Mouse (Mus musculus) kidney, embryonic 16.5 days (tissue): ENCODE data around the gene Gm47969. TPM values are rescaled to one million over a fixed set of nuclear protein-coding genes. Genes with fewer than 3 reads are reported as not detected.

Source experiments
- ATAC-seq: fragments of 200-750 bp; cut with Nextera tagmentation; 2 replicates; pipeline ENCODE4 v1.8.0; 2017; ENCODE audit warnings: moderate TSS enrichment; ENCODE audit not compliant: low FRiP score, low TSS enrichment
- H3K27ac ChIP-seq: fragments of 300-500 bp; sonication (generic); 2 replicates; pipeline ENCODE4 v1.5.1; 2014; ENCODE audit warnings: low read length
- H3K27me3 ChIP-seq: fragments of 300-500 bp; sonication (generic); 2 replicates; pipeline ENCODE4 v1.6.1; 2014; ENCODE audit warnings: low read length, control low read depth, mixed read lengths; ENCODE audit not compliant: insufficient read depth
- H3K36me3 ChIP-seq: fragments of 300-500 bp; sonication (generic); 2 replicates; pipeline ENCODE4 v1.6.1; 2014; ENCODE audit warnings: low read length, control low read depth, mixed read lengths; ENCODE audit not compliant: insufficient read depth
- H3K4me1 ChIP-seq: fragments of 300-500 bp; sonication (generic); 2 replicates; pipeline ENCODE4 v1.6.1; 2014; ENCODE audit warnings: low read length, control low read depth, mixed read lengths; ENCODE audit not compliant: insufficient read depth
- H3K4me2 ChIP-seq: fragments of 300-500 bp; sonication (generic); replicated peaks from 2 replicates; pipeline ENCODE4 v1.6.1; 2014; ENCODE audit warnings: low read depth, low read length
- H3K4me3 ChIP-seq: fragments of 300-500 bp; sonication (generic); 2 replicates; pipeline ENCODE4 v1.5.1; 2014; ENCODE audit warnings: mild to moderate bottlenecking, low read length
- H3K9ac ChIP-seq: fragments of 300-500 bp; sonication (generic); replicated peaks from 2 replicates; pipeline ENCODE4 v1.6.1; 2014; ENCODE audit warnings: low read length
- H3K9me3 ChIP-seq: fragments of 300-500 bp; sonication (generic); 2 replicates; pipeline ENCODE4 v1.6.1; 2016; ENCODE audit warnings: low read length, control low read depth
- WGBS: fragments of 180-500 bp; shearing (Covaris S2); extraction: QIAGEN DNeasy Blood & Tissue Kit; methylation state at CpG from one replicate; pipeline ENCODE4 v1.1.7; 2014; 5-methylcytosine and 5-hydroxymethylcytosine counted together
- polyA plus RNA-seq: library from polyadenylated mRNA; unstranded; fragments of >200 nt; fragmentation: Nextera tagmentation; extraction: Ambion mirVana; gene quantifications from 2 replicates; pipeline ENCODE4 v1.2.1, GENCODE M21; 2015

Gm47969 gene
- polyA plus RNA-seq, 1 experiment from 2014 or later: not detected

DNA sequence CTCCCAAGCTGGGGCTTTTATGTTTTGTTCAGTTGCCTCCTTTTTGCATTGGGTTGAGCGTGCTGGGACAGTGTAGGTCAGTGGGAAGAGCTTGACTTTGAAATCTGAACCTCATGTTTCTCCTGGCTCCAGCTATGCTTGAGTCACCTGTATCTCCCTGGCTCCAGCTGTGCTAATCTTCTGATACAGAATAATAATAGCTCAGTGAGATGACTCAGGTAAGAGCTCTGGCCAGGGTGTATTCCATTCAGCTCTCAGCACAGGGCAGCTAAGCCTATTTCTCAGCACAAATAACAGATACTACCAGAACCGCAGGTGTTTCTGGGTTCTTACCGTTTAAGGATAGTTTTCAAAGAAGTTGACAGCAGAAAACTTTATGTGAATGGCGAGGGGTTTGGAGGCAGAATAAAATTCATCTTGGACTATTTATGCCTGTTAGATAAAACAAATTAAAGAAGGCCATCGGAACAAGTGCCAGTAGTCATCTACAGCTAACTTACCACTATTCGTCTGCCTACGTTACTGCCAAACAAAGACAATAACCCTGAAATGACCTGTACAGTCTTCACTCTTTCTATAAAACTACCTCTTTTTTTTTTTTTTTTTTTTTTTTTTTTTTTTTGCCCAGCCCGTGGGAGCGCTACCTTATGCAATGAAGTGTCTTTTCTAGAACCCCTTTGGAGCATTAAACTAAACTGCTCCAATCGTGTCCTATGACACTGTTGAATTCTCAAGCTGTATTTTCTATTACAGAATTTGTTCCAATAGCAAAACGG is 7.7 kb upstream of the Gm47969 start:
- H3K27me3 ChIP-seq: no peaks in the 10 kb centered on the region
- peak overlapping the region; percentile 76; the same call in 1 of the 2 replicates for H3K4me2 ChIP-seq
- no peak for ATAC-seq
- H3K9me3 ChIP-seq: no peaks in the 10 kb centered on the region
- WGBS: 72% methylated on average over 11 of the region's 11 CpGs
- H3K4me3 ChIP-seq: no peak overlapping the region
- H3K27ac ChIP-seq: no peak overlapping the region
- peaks cover 7% of the 10 kb centered on the region; the same call in 1 of the 2 replicates for H3K4me1 ChIP-seq
- no peaks in the 10 kb centered on the region for H3K36me3 ChIP-seq
- no peak overlapping the region for H3K9ac ChIP-seq

DNA sequence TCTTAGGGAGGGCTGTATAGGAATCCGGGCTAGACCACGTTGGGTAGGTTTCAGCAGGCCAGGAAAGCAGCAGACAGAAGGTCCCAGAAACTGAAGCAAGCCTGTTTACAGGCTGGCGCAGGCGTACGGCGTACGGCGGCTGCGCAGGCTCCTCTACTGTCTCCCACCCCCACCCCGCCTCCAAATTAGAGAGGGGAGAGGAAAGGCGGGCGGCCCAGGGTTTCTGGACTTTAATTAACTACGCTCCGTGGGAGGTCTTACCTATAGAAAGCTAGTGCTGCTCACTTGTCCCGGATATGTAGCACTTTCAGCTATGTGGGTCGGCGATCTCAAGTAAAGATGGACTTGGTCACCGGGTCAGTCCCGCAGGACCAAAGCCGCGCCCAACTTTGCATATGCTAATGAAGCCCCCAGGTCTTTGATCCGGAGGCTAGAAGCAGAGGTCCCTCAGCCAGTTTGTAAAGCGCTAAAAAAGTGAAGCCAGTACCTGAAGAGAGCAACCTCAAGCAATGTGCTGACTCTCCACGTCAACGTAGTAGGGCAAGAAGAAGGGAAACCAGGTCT is 6.5 kb upstream of the Gm47969 start, which contains the start of gene Slc19a3:
Gene Slc19a3, minus strand, starts transcription at position 340 of the 564 bp plus-strand sequence.
- H3K4me3 ChIP-seq: peak within 1 kb of the TSS; percentile 64
- H3K9ac ChIP-seq: peak within 1 kb of the TSS; percentile 71
- peaks cover 7% of the 10 kb centered on the region; the same call in 1 of the 2 replicates for H3K4me1 ChIP-seq
- peak within 1 kb of the TSS; percentile 76 for H3K4me2 ChIP-seq
- WGBS: under 1% methylated on average over 25 of the region's 25 CpGs
- peak within 1 kb of the TSS; percentile 36 for H3K27ac ChIP-seq
- no peaks in the 10 kb centered on the region for H3K36me3 ChIP-seq
- ATAC-seq: peak; percentile 96
- H3K9me3 ChIP-seq: no peaks in the 10 kb centered on the region
- H3K27me3 ChIP-seq: no peaks in the 10 kb centered on the region

DNA sequence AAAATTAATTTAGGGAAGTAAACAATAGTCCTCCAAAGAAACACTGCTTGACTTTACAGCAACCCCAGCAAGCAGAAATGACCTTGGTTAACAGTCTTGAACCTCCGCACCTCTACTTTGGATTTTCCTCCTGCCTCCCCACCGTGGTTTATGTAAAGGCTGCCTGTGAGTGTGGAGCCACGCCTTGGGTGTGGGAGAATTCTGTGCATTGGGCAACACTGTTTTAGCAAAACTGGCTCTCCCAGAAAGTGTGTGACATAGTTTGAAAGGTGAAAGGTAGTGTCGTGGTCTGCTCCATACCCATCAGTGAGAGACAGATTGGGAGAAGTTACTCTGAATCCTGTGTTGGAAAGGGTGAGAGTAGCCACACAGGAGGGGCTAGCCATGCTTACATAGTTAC is 5.7 kb upstream of the Gm47969 start:
- Histone ChIP-seq H3K27me3 (no peaks in the 10 kb centered on the region), H3K27ac (no peak overlapping the region), H3K4me3 (no peak overlapping the region), H3K4me1 (peaks cover 7% of the 10 kb centered on the region; the same call in 1 of the 2 replicates), H3K4me2 (no peak overlapping the region), H3K9ac (no peak overlapping the region), H3K36me3 (no peaks in the 10 kb centered on the region), H3K9me3 (no peaks in the 10 kb centered on the region)
- WGBS: 80% methylated on average over 4 of the region's 4 CpGs
- no peak for ATAC-seq

DNA sequence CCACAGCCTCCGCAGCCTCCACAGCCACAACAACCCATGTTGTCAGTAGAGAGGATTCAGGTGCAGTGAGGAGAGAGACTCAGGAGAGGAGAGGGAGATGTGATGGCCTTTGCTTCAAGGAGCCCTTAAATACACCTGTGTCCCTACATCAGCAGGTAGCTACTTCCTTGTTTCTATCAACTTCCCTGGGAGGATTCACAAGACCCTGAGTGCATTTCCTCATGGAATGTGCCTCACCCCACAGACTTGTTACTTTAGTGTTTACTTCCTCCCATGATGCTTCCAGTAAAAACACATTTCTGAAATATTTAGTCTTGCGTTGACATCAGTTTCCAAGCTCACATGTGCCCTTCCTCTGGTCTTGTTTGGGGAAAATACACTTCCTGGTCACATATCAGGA is 2.4 kb upstream of the Gm47969 start, which contains the start of gene Krtap28-10:
Gene Krtap28-10, minus strand, starts transcription at position 101 of the 400 bp plus-strand sequence.
- 98% methylated on average over 2 of the region's 2 CpGs for WGBS
- Histone ChIP-seq H3K4me1 (peaks cover 7% of the 10 kb centered on the region; the same call in 1 of the 2 replicates), H3K9me3 (no peaks in the 10 kb centered on the region), H3K27me3 (no peaks in the 10 kb centered on the region), H3K4me3 (no peak within 1 kb of the TSS), H3K9ac (no peak within 1 kb of the TSS), H3K4me2 (no peak within 1 kb of the TSS), H3K36me3 (no peaks in the 10 kb centered on the region), H3K27ac (no peak within 1 kb of the TSS)
- no peak for ATAC-seq

DNA sequence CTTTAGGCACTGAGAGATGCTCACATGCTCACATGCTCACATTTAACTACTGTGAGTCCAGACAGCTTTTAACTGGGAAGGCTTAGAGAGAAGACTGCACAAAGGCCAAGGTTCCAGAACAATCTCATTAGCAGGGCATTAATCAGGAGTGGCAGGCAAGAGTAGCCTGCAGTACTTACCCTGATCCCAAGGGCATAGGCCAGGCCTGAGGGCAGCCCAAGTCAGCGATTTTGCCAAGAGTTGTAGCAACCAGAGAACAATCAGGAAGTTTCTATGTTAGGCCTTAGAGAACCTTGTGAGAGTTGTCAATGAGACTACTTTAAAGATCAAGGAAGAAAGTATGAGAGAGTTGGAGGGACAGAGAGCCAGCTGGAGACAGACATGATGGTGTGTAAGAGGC is 13.7 kb downstream of the Gm47969 start:
- H3K4me1 ChIP-seq: no peaks in the 10 kb centered on the region
- H3K27me3 ChIP-seq: no peaks in the 10 kb centered on the region
- 29% methylated on average over 1 of the region's 1 CpGs for WGBS
- no peak for ATAC-seq
- H3K36me3 ChIP-seq: no peaks in the 10 kb centered on the region
- H3K9ac ChIP-seq: no peak overlapping the region
- no peak overlapping the region for H3K4me3 ChIP-seq
- H3K4me2 ChIP-seq: no peak overlapping the region
- no peaks in the 10 kb centered on the region for H3K9me3 ChIP-seq
- H3K27ac ChIP-seq: no peak overlapping the region

DNA sequence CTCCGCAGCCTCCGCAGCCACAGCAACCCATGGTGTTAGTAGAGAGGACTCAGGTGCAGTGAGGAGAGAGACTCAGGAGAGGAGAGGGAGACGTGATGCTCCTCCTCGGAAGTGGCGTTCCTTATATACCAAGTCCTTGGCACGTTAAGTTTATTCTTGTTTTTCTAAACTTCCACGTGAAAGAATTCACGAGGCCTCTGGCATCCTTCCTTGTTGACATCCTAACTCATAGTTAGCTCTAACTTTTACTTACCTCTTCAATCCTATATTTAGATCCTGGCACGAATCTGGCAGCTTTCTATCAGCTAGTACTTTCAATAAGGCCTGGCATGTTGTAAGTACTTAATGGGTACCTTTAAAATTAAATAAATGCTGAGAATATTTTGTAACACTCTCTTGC is 14.5 kb downstream of the Gm47969 start, which contains the start of gene A030005K14Rik:
Gene A030005K14Rik, minus strand, starts transcription at position 101 of the 400 bp plus-strand sequence.
- no peak within 1 kb of the TSS for H3K4me3 ChIP-seq
- no peaks in the 10 kb centered on the region for H3K36me3 ChIP-seq
- 89% methylated on average over 9 of the region's 9 CpGs for WGBS
- H3K27me3 ChIP-seq: no peaks in the 10 kb centered on the region
- no peak within 1 kb of the TSS for H3K27ac ChIP-seq
- no peak within 1 kb of the TSS for H3K9ac ChIP-seq
- H3K9me3 ChIP-seq: no peaks in the 10 kb centered on the region
- no peak for ATAC-seq
- no peaks in the 10 kb centered on the region for H3K4me1 ChIP-seq
- no peak within 1 kb of the TSS for H3K4me2 ChIP-seq

DNA sequence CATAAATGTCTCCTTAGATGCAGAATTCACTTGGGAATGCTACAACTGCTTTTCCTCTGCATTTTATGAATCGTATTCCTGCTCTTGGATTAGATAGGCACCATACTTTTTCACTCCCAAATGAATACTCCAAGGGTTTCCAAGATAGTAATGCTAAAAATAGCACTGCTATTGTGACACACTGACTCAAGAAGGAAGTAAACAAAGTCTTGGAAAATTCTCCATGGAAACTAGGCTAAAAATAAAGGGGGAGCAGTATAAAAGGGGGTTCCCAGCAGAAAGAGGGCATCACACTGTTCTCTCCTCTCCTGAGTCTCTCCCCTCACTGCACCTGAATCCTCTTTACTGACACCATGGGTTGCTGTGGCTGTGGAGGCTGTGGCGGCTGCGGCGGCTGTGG is 15.9 kb downstream of the Gm47969 start, which contains the start of gene Krtap28-13:
Gene Krtap28-13, plus strand, starts transcription at position 288 of the 400 bp plus-strand sequence.
- no peaks in the 10 kb centered on the region for H3K9me3 ChIP-seq
- H3K9ac ChIP-seq: no peak within 1 kb of the TSS
- WGBS: 89% methylated on average over 4 of the region's 4 CpGs
- no peaks in the 10 kb centered on the region for H3K36me3 ChIP-seq
- no peak within 1 kb of the TSS for H3K4me3 ChIP-seq
- H3K4me1 ChIP-seq: no peaks in the 10 kb centered on the region
- H3K27me3 ChIP-seq: no peaks in the 10 kb centered on the region
- ATAC-seq: no peak
- no peak within 1 kb of the TSS for H3K4me2 ChIP-seq
- H3K27ac ChIP-seq: no peak within 1 kb of the TSS

DNA sequence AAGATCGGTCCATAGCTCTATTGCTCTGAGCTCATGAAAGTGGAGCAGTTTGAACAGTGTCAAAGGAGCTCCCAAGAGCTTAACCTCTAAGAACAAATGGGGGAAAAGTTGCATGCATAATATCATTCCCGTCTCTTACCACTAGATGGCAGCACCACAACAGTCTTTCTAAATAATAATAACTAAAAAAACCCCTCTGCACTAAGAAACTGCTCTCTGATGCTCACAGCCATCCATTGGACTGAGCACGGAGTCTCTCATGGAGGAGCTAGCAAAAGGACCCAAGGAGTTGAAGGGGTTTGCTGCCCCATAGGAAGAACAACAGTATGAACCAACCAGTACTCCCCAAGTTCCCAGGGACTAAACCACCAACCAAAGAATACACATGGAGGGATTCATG is 20.1 kb downstream of the Gm47969 start:
- Histone ChIP-seq H3K9me3 (no peaks in the 10 kb centered on the region), H3K4me1 (no peaks in the 10 kb centered on the region), H3K4me3 (no peak overlapping the region), H3K36me3 (no peaks in the 10 kb centered on the region), H3K27me3 (no peaks in the 10 kb centered on the region), H3K9ac (no peak overlapping the region), H3K4me2 (no peak overlapping the region), H3K27ac (no peak overlapping the region)
- whole genome bisulfite sequencing: 23% methylated on average over 3 of the region's 3 CpGs
- no peak for ATAC-seq

DNA sequence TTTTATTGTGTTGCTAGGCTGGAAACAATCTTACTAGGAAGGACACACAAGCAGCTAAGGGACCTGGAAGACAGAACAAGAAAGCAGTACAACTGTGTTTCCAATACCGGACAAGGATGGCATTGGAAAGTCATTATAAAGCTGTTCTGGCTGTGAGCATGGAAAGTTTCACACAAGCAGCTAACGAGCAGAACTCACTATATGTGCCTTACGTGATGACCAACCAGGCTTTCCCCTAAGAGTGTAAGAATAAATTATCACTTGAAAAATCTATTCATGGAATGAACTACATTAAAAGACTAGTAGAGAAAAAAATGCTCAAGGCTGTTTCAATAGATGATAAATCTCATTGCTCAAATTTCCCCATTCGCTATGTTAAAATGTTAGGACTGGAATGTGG is 21.8 kb downstream of the Gm47969 start:
- 90% methylated on average over 4 of the region's 4 CpGs for WGBS
- no peaks in the 10 kb centered on the region for H3K36me3 ChIP-seq
- H3K4me3 ChIP-seq: no peak overlapping the region
- no peak overlapping the region for H3K9ac ChIP-seq
- no peaks in the 10 kb centered on the region for H3K4me1 ChIP-seq
- no peaks in the 10 kb centered on the region for H3K27me3 ChIP-seq
- no peaks in the 10 kb centered on the region for H3K9me3 ChIP-seq
- no peak for ATAC-seq
- no peak overlapping the region for H3K4me2 ChIP-seq
- H3K27ac ChIP-seq: no peak overlapping the region

DNA sequence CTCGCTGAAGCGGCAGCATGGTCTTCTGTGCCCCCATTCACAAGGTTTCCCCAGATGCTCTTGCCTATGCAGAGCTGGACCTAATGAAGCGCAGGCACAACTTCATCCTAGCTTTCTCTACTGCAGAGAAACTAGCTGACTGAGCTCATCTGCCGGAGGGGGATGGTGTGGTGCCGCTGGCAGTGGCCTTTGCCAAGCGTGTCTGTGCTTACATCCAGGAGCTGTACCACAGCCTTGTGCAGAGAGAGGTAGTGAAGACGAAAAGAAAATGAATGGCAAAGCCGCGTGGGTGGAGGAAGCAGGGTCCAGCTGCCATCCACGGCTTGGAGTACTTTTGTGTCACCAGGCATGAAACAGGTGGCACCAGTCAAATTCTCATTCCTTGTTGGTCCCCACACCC is 22.5 kb downstream of the Gm47969 start:
- H3K27me3 ChIP-seq: no peaks in the 10 kb centered on the region
- WGBS: 87% methylated on average over 10 of the region's 10 CpGs
- ATAC-seq: no peak
- H3K9me3 ChIP-seq: no peaks in the 10 kb centered on the region
- no peaks in the 10 kb centered on the region for H3K4me1 ChIP-seq
- no peaks in the 10 kb centered on the region for H3K36me3 ChIP-seq
- no peak overlapping the region for H3K4me2 ChIP-seq
- no peak overlapping the region for H3K4me3 ChIP-seq
- H3K27ac ChIP-seq: no peak overlapping the region
- no peak overlapping the region for H3K9ac ChIP-seq
